Mouse (Mus musculus) MEL (cell line): Measurements from ENCODE around the gene Grip1.

Experiments used
- EP300 ChIP-seq, 2 experiments: IDR thresholded peaks; 2 replicates each; pipeline ENCODE4 v1.6.1; 2011; ENCODE audit warnings: improper control_type of control experiment in 2 of 2, low read length in 2 of 2, low read depth in 1 of 2, mild to moderate bottlenecking in 1 of 2
- KAT2A ChIP-seq: conservative IDR thresholded peaks from 2 replicates; pipeline ENCODE4 v1.6.1; 2012; ENCODE audit warnings: low read depth, low read length, improper control_type of control experiment, inconsistent platforms
- POLR2AphosphoS2 ChIP-seq: IDR thresholded peaks from 2 replicates; pipeline ENCODE4 v1.6.1; 2011; ENCODE audit warnings: low read length, improper control_type of control experiment
- TCF12 ChIP-seq: IDR thresholded peaks from 2 replicates; pipeline ENCODE4 v1.6.1; 2014; ENCODE audit warnings: low read depth, mild to moderate bottlenecking, inconsistent platforms, low read length, improper control_type of control experiment, moderate library complexity

DNA sequence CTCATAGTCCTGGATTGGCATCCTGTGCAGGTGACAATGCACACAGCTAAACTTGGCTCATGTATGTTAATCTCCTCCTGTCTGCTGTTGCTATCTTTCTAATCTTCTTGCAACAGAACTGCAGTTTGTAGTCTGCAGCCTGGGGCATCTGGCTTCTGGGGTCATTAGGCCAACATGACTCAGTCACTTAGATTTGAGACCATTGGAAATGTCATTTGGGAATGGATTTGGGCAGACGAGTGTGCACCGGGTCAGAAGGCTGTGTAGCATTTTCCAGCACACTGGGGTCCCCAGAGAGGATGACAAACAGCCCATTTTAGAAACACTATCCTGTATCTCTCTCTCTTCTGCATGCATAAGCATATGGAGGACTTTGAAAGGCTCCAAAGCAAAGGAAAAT is 268.8 kb downstream of the Grip1 start:
- TF ChIP-seq TCF12 (no peak), KAT2A (no peak), EP300 (IDR thresholded peaks at IDR 0.05; ENCODE audit: low read depth in 1 of 2, low read length in 2 of 2) (no peak), POLR2AphosphoS2 (no peak)
